Mouse (Mus musculus) hindbrain, embryonic 13.5 days (tissue): ENCODE data around the gene Nfkbie. TPM values are rescaled to one million over a fixed set of nuclear protein-coding genes. Genes with fewer than 3 reads are reported as not detected.

ENCODE experiments used
- ATAC-seq: fragments of 200-750 bp; cut with Nextera tagmentation; 2 replicates; pipeline ENCODE4 v1.8.0; 2017; ENCODE audit warnings: moderate TSS enrichment; ENCODE audit not compliant: low FRiP score
- H3K27ac ChIP-seq: fragments of 300-500 bp; sonication (generic); 2 replicates; pipeline ENCODE4 v1.5.1; 2015; ENCODE audit warnings: inconsistent platforms, mild to moderate bottlenecking, moderate library complexity
- H3K27me3 ChIP-seq: fragments of 300-500 bp; sonication (generic); 2 replicates; pipeline ENCODE4 v1.6.1; 2015; ENCODE audit warnings: mild to moderate bottlenecking, inconsistent platforms
- H3K36me3 ChIP-seq: fragments of 300-500 bp; sonication (generic); 2 replicates; pipeline ENCODE4 v1.6.1; 2015; ENCODE audit warnings: mild to moderate bottlenecking, inconsistent platforms
- H3K4me1 ChIP-seq: fragments of 300-500 bp; sonication (generic); replicated peaks from 2 replicates; pipeline ENCODE4 v1.6.1; 2015; ENCODE audit warnings: inconsistent platforms
- H3K4me2 ChIP-seq: fragments of 300-500 bp; sonication (generic); 2 replicates; pipeline ENCODE4 v1.6.1; 2015; ENCODE audit warnings: inconsistent platforms, mild to moderate bottlenecking, moderate library complexity
- H3K4me3 ChIP-seq: fragments of 300-500 bp; sonication (generic); 2 replicates; pipeline ENCODE4 v1.5.1; 2015; ENCODE audit warnings: mild to moderate bottlenecking, inconsistent platforms
- H3K9ac ChIP-seq: fragments of 300-500 bp; sonication (generic); 2 replicates; pipeline ENCODE4 v1.6.1; 2015; ENCODE audit warnings: mild to moderate bottlenecking, inconsistent platforms
- H3K9me3 ChIP-seq: fragments of 300-500 bp; sonication (generic); 2 replicates; pipeline ENCODE4 v1.6.1; 2016; ENCODE audit warnings: inconsistent platforms
- WGBS: fragments of 180-500 bp; shearing (Covaris S2); methylation state at CpG from one replicate; pipeline ENCODE4 v1.1.7; 2015; 5-methylcytosine and 5-hydroxymethylcytosine counted together
- polyA plus RNA-seq: library from polyadenylated mRNA; unstranded; fragments of >200 nt; fragmentation: Nextera tagmentation; extraction: Ambion mirVana; gene quantifications from 2 replicates; pipeline ENCODE4 v1.2.1, GENCODE M21; 2015

The Nfkbie gene
- polyA plus RNA-seq, 1 experiment from 2014 or later, result 6.5 TPM

- 88% methylated on average over 4 of the region's 4 CpGs for WGBS
- Histone ChIP-seq H3K4me1 (peaks cover 6% of the 10 kb centered on the region; the same call in 1 of the 2 replicates), H3K9me3 (no peaks in the 10 kb centered on the region), H3K4me2 (no peak overlapping the region), H3K27me3 (peaks cover 2% of the 10 kb centered on the region; the same call in 1 of the 2 replicates), H3K4me3 (no peak overlapping the region), H3K36me3 (no peaks in the 10 kb centered on the region), H3K9ac (no peak overlapping the region), H3K27ac (no peak overlapping the region)
- no peak for ATAC-seq
These were observed 52.9 kb downstream of the Nfkbie start for GRCm38 (mm10) chr17:45608396-45608795.

- 27% methylated on average over 5 of the region's 5 CpGs for WGBS
- no peak for ATAC-seq
- Histone ChIP-seq H3K27me3 (no peaks in the 10 kb centered on the region), H3K9ac (no peak overlapping the region), H3K9me3 (no peaks in the 10 kb centered on the region), H3K4me1 (peaks cover 6% of the 10 kb centered on the region; the same call in 1 of the 2 replicates), H3K27ac (no peak overlapping the region), H3K4me3 (no peak overlapping the region), H3K36me3 (no peaks in the 10 kb centered on the region), H3K4me2 (no peak overlapping the region)
These were observed 54.8 kb downstream of the Nfkbie start for GRCm38 (mm10) chr17:45610144-45610866.

GRCm38 (mm10) chr17:45612008-45612407 is 56.5 kb downstream of the Nfkbie start:
- Histone ChIP-seq H3K27ac (no peak overlapping the region), H3K9ac (no peak overlapping the region), H3K36me3 (no peaks in the 10 kb centered on the region), H3K4me2 (no peak overlapping the region), H3K27me3 (no peaks in the 10 kb centered on the region), H3K9me3 (no peaks in the 10 kb centered on the region), H3K4me1 (peaks cover 6% of the 10 kb centered on the region; the same call in 1 of the 2 replicates), H3K4me3 (no peak overlapping the region)
- no peak for ATAC-seq
- WGBS, result 84% methylated on average over 8 of the region's 8 CpGs

Other genes starting within 250 kb of the Nfkbie start
- 67.9 and 68.7 TPM in 2 replicates for gene Cdc5l, start 122.0 kb upstream of the Nfkbie start, polyA plus RNA-seq
- gene Spats1, start 80.3 kb upstream of the Nfkbie start, polyA plus RNA-seq, result 2.0 and 2.1 TPM in 2 replicates
- gene Aars2, start 48.9 kb upstream of the Nfkbie start, polyA plus RNA-seq, result 17.4 and 19.1 TPM in 2 replicates
- gene Tcte1, start 32.3 kb upstream of the Nfkbie start, polyA plus RNA-seq, result 3.0 TPM in 2 replicates
- 26.6 and 27.3 TPM in 2 replicates for gene Tmem151b, start 6.0 kb upstream of the Nfkbie start, polyA plus RNA-seq
- gene Slc35b2, start 8.2 kb downstream of the Nfkbie start, polyA plus RNA-seq, result 86.5 and 91.1 TPM in 2 replicates
- 1,593 and 1,619 TPM in 2 replicates for gene Hsp90ab1, start 17.6 kb downstream of the Nfkbie start, polyA plus RNA-seq
- gene Slc29a1, start 43.9 kb downstream of the Nfkbie start, polyA plus RNA-seq, result 33.7 and 38.2 TPM in 2 replicates
- gene Mymx, start 46.4 kb downstream of the Nfkbie start, polyA plus RNA-seq, result 0.47 and 0.67 TPM in 2 replicates
- gene Capn11, start 103.6 kb downstream of the Nfkbie start, polyA plus RNA-seq, result 0.65 and 0.95 TPM in 2 replicates
- gene Mrpl14, start 130.6 kb downstream of the Nfkbie start, polyA plus RNA-seq, result 121 and 122 TPM in 2 replicates
- 123 and 139 TPM in 2 replicates for gene Tmem63b, start 131.2 kb downstream of the Nfkbie start, polyA plus RNA-seq
- gene 1600014C23Rik, start 178.1 kb downstream of the Nfkbie start, polyA plus RNA-seq, result not detected in 2 replicates